Mouse (Mus musculus) megakaryocyte, embryonic 14.5 days (primary cell): ENCODE measurements around the gene Sgsm2.

Experiments used
- FLI1 ChIP-seq: IDR thresholded peaks from 2 replicates; pipeline ENCODE4 v1.6.1; 2012; ENCODE audit warnings: low read length, inconsistent platforms, mixed read lengths
- GATA1 ChIP-seq: IDR thresholded peaks from 3 replicates; pipeline ENCODE4 v1.6.1; 2012; ENCODE audit warnings: mixed read lengths, low read length, inconsistent platforms, borderline replicate concordance

GRCm38 (mm10) chr11:74840739-74841138, 56.1 kb downstream of the Sgsm2 start:
- TF ChIP-seq GATA1 = no peak
- TF ChIP-seq FLI1 = no peak
